Mouse (Mus musculus) heart, postnatal 0 days (tissue): ENCODE measurements around the gene Apex1.

Source experiments
- CTCF ChIP-seq: IDR thresholded peaks from 2 replicates; pipeline ENCODE4 v1.5.1; 2016; ENCODE audit warnings: antibody characterized with exemption, control low read depth, low read depth
- EP300 ChIP-seq: IDR thresholded peaks from 2 replicates; pipeline ENCODE4 v1.6.1; 2016; ENCODE audit warnings: antibody characterized with exemption, low read depth

DNA sequence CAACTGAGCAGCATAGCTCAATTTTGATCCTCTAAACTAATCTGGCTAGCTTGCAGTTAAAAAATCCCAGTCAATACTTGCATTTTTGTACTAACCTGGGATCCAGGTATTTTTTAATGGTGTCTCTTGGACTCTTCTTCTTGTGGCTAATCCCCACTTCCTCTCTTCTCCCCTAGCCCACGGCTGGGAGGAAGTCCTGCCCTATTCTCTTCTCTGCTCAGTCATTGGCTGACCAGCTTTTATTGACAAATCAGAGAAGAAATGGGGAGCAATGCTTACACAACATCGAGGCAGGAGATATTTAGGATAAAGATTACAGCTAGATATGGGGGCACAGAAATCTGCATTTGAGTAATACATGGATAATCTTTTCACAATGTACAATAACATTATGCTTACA, 14.2 kb downstream of the Apex1 start:
- TF ChIP-seq CTCF (no peak), EP300 (no peak)
